Mouse (Mus musculus): Measurements from ENCODE around the gene Rnasel.

DNA sequence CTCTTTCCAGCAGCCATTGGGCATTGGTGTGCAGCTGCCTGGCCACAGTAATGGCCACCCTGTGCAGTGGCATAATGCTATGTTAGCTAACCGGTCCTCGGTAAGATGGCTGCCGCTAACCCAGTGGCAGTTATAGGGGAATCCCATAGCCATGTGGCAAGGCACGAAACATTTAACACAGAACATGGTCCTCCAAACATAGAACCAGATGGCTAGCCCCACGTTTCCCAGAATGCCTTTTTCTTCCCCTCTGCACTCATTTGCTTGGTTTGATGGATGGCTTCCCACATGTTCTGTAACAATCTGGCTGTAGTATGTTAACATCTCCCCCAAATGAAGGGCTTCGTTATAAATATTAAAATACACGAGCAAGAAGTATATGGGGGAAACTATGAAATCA is 27.0 kb downstream of the Rnasel start:
- no peak for TF ChIP-seq CTCF (IDR thresholded peaks at IDR 0.05; ENCODE audit: low read depth, low read length)
- TF ChIP-seq POLR2A (IDR thresholded peaks at IDR 0.05; ENCODE audit: extremely low read depth, insufficient read depth, low read length) = no peak
